Mouse (Mus musculus): ENCODE data around the gene Vmn1r128. TPM values are rescaled to one million over a fixed set of nuclear protein-coding genes. Genes with fewer than 3 reads are reported as not detected.

Vmn1r128 gene
- not detected for polyA plus RNA-seq (2014; fragmentation: Illumina TruSeq; extraction: RNeasy Lipid Tissue Mini Kit (QIAGEN cat#74804); ENCODE audit: low read depth, low replicate concordance)

DNA sequence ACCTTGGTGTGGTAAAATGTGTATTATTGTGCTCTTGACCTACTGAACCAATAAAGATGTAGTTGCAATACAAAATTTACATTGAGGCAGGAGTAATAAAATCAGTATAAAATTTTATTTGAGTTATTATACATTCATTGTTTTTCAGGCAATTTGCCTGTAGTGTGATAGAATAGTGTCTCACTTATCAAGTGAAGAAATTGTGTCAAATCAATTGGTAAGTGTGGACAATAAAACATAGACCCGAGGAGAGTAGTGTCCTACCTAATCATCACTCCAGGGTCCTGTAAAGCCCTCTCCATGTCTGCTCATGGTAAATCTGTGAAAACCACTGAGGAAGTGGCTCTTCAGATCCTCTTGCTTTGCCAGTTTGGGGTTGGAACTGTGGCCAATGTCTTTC is at the start of gene Vmn1r128:
TSS of gene Vmn1r128 (plus strand) at position 301 of the 400 bp plus-strand sequence.

DNA sequence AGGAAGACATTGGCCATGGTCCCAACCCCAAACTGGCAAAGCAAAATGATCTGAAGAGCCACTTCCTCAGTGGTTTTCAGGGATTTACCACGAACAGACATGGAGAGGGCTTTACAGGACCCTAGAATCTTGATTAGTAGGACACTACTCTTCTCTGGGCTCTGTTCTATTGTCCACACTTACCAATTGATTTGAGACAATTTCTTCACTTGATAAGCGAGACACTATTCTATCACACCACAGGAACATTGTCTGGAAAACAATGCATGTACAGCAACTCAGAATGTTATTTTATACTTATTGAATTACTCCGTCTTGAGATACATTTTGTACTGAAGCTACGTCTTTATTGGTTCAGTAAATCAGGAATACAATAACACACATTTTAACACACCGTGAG is 47.8 kb upstream of the Vmn1r128 start, which contains the start of gene Vmn1r126:
TSS of gene Vmn1r126 (minus strand) at position 101 of the 400 bp plus-strand sequence.

DNA sequence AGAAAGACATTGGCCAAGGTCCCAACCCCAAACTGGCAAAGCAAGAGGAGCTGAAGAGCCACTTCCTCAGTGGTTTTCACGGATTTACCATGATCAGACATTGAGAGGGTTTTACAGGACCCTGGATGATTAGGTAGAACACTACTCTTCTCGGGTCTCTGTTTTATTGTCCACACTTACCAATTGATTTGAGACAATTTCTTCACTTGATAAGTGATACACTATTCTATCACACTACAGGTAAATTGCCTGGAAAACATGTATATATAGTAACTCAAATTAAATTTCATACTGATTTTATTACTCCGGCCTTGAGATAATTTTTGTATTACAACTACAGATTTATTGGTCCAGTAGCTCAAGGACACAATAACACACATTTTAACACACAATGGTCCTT is 29.4 kb upstream of the Vmn1r128 start, which contains the start of gene Vmn1r127:
TSS of gene Vmn1r127 (minus strand) at position 101 of the 400 bp plus-strand sequence.

DNA sequence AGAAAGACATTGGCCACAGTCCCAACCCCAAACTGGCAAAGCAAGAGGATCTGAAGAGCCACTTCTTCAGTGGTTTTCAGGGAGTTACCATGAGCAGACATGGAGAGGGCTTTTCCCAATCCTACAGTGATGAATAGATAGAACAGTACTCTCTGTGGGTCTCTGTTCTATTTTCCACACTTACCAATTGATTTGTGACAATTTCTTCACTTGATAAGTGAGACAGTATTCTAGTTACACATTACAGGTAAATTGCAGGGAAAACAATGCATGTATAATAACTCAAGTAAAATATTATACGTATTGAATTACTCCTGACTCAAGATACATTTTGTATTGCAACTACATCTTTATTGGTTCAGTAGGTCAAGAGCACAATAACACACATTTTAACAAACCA is 12.0 kb downstream of the Vmn1r128 start, which contains the start of gene Vmn1r129:
TSS of gene Vmn1r129 (minus strand) at position 101 of the 400 bp plus-strand sequence.

Other genes with a start within 250 kb of the Vmn1r128 start
- gene Vmn1r122, start 215.2 kb upstream of the Vmn1r128 start, polyA plus RNA-seq (2014; fragmentation: Illumina TruSeq; extraction: RNeasy Lipid Tissue Mini Kit (QIAGEN cat#74804); ENCODE audit: low read depth, low replicate concordance), result not detected
- not detected for gene Vmn1r123, start 187.2 kb upstream of the Vmn1r128 start, polyA plus RNA-seq (2014; fragmentation: Illumina TruSeq; extraction: RNeasy Lipid Tissue Mini Kit (QIAGEN cat#74804); ENCODE audit: low read depth, low replicate concordance)
- gene Gm5157, start 158.9 kb upstream of the Vmn1r128 start, polyA plus RNA-seq (2014; fragmentation: Illumina TruSeq; extraction: RNeasy Lipid Tissue Mini Kit (QIAGEN cat#74804); ENCODE audit: low read depth, low replicate concordance), result not detected
- not detected for gene Vmn1r124, start 88.8 kb upstream of the Vmn1r128 start, polyA plus RNA-seq (2014; fragmentation: Illumina TruSeq; extraction: RNeasy Lipid Tissue Mini Kit (QIAGEN cat#74804); ENCODE audit: low read depth, low replicate concordance)
- not detected for gene Vmn1r125, start 77.2 kb upstream of the Vmn1r128 start, polyA plus RNA-seq (2014; fragmentation: Illumina TruSeq; extraction: RNeasy Lipid Tissue Mini Kit (QIAGEN cat#74804); ENCODE audit: low read depth, low replicate concordance)
- gene Vmn1r126, start 47.9 kb upstream of the Vmn1r128 start, polyA plus RNA-seq (2014; fragmentation: Illumina TruSeq; extraction: RNeasy Lipid Tissue Mini Kit (QIAGEN cat#74804); ENCODE audit: low read depth, low replicate concordance), result not detected
- gene Vmn1r127, start 29.5 kb upstream of the Vmn1r128 start, polyA plus RNA-seq (2014; fragmentation: Illumina TruSeq; extraction: RNeasy Lipid Tissue Mini Kit (QIAGEN cat#74804); ENCODE audit: low read depth, low replicate concordance), result not detected
- not detected for gene Vmn1r129, start 11.9 kb downstream of the Vmn1r128 start, polyA plus RNA-seq (2014; fragmentation: Illumina TruSeq; extraction: RNeasy Lipid Tissue Mini Kit (QIAGEN cat#74804); ENCODE audit: low read depth, low replicate concordance)
- gene Gm6882, start 83.4 kb downstream of the Vmn1r128 start, polyA plus RNA-seq (2014; fragmentation: Illumina TruSeq; extraction: RNeasy Lipid Tissue Mini Kit (QIAGEN cat#74804); ENCODE audit: low read depth, low replicate concordance), result not detected
- gene Vmn1r130, start 162.4 kb downstream of the Vmn1r128 start, polyA plus RNA-seq (2014; fragmentation: Illumina TruSeq; extraction: RNeasy Lipid Tissue Mini Kit (QIAGEN cat#74804); ENCODE audit: low read depth, low replicate concordance), result not detected
- not detected for gene Vmn1r131, start 196.7 kb downstream of the Vmn1r128 start, polyA plus RNA-seq (2014; fragmentation: Illumina TruSeq; extraction: RNeasy Lipid Tissue Mini Kit (QIAGEN cat#74804); ENCODE audit: low read depth, low replicate concordance)